Mouse (Mus musculus) heart, adult 18-20 months (tissue): ENCODE data around the gene Art1. TPM values are rescaled to one million over a fixed set of nuclear protein-coding genes. Genes with fewer than 3 reads are reported as not detected.
A peak's percentile ranks its signal among the peaks of the same experiment; 100 is the strongest.

ENCODE experiments used
- DNase-seq, 2 experiments: peaks; one replicate each; pipeline ENCODE4 v3.0.0; 2021 to 2022; ENCODE audit warnings: mixed read lengths in 1 of 2
- long read RNA-seq, 2 experiments: library from polyadenylated mRNA; stranded (forward); transcript quantifications; one replicate each; pipeline ENCODE4 v2.0.0; 2021
- total RNA-seq, 2 experiments: library from RNA; stranded (reverse); gene quantifications; 2 replicates each; pipeline ENCODE4 v1.2.3; 2021

The Art1 gene
- 100 to 1,000 TPM; 268 to 300 TPM for total RNA-seq
- long read RNA-seq, experiment 1, transcript Art1-201 (5 exons, 1,425 nt): major isoform, 173 of 320 reads
- long read RNA-seq, experiment 1, partial matches to known transcripts: 132 of 320 reads
- long read RNA-seq, experiment 1, other reads (novel, unspliced or antisense): 15 of 320 reads
- long read RNA-seq, experiment 2, transcript Art1-201 (5 exons, 1,425 nt): major isoform, 91 of 231 reads
- long read RNA-seq, experiment 2, partial matches to known transcripts: 125 of 231 reads
- long read RNA-seq, experiment 2, other reads (novel, unspliced or antisense): 15 of 231 reads

GRCm38 (mm10) chr7:102101487-102101886, at the start of gene Art1:
Gene Art1, plus strand, starts transcription at chr7:102101743.
- DNase-seq: peak; percentile 71 to 74

GRCm38 (mm10) chr7:102061353-102061752, 40.2 kb upstream of the Art1 start:
- no peak for DNase-seq

GRCm38 (mm10) chr7:102062203-102062602, 39.3 kb upstream of the Art1 start:
- no peak for DNase-seq

GRCm38 (mm10) chr7:102063891-102064290, 37.7 kb upstream of the Art1 start:
- DNase-seq: no peak

GRCm38 (mm10) chr7:102064655-102065045, 36.9 kb upstream of the Art1 start:
- no peak for DNase-seq

DNA sequence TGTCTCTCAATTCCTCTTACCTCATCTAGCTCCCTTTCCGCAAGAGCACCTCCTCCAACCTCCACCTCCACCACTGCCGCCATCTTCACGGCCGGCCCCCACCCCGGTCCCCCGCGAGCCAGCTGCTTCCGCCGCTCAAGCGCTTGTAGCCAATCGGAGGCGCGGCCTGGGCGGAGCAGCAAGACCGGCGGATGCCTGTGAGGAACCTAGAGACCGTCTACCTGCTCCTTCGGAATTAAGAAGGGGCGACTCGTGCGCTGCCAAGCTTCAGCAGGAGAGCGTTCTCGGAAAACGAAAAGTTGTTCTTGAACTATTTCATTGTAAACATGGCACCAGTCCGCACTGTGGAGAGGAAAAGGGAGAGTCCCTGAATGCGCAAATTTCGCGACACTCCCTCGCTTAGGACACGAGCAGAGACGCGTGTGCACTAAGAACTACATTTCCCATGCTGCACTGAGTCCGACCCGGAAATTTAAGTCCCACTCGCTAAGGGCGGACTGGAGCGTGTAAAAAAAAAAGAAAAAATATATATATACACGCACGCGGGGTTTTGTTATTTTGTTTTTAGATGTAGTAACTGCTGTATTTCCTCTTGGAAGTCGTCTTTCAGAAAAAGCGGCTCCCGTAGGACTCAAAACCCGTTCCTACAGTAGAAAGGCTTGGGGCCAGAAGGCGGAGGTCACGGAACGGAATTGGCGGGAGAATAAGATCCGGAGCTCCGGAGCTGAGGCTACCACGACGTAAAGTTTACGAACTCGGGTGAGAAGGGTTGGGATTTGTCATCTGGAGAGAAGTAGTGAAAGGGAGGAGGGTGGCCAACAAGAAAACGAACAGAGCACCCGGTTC, 36.3 kb upstream of the Art1 start, which contains the start of the genes Rnf121, Xndc1 and Xntrpc:
Rnf121 (minus strand) TSS at position 424 of the 846 bp plus-strand sequence.
Xndc1 (plus strand) TSS at position 466 of the 846 bp plus-strand sequence.
Xntrpc (plus strand) TSS at position 668 of the 846 bp plus-strand sequence.
- DNase-seq: peak; percentile 96

DNA sequence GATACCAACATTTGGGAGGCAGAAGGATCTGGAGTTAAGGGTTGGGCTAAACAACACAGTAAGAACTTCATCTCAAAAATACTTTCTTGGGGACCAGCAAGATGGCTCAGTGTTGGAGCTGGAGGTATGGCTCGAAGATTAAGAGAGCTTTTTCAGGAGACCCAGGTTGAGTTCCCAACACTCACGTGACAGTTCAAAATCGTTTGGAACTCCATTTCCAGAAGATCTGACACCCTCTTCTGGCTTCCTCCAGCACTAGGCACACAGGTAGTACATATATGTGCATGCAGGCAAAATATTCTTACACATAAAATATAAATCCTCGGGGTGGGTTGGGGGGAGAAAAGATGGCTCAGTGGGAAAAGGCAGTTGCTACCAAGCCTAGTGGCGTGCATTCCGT, 35.2 kb upstream of the Art1 start:
- no peak for DNase-seq

- DNase-seq: peak in 1 of 2 experiments; percentile 28
These were observed 24.7 kb upstream of the Art1 start for GRCm38 (mm10) chr7:102076714-102077296.

- DNase-seq: peak in 1 of 2 experiments; percentile 50
These were observed 23.0 kb upstream of the Art1 start for GRCm38 (mm10) chr7:102078517-102078916.

GRCm38 (mm10) chr7:102080311-102080710, 21.2 kb upstream of the Art1 start:
- DNase-seq: no peak

GRCm38 (mm10) chr7:102081784-102082183, 19.8 kb upstream of the Art1 start:
- no peak for DNase-seq

DNA sequence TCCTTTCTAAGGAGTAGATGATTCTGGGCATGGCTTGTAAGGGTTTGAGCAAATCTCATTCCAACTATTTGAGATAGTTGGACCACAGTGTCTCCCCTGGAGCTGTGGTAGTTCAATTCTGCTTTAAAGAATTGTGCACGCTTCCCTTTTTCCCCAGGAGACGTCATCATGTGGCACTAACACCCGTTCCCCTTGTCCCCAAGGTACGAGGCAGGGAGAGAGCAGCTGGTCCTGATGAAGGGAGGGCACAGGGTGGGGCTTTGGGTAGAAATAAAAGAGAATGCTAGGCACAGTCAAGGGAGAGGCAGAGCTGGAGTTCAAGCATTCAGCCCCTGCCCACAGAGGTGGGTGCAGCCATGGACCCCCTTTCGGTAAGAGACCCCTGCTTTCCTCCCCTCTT, 18.7 kb upstream of the Art1 start, which contains the start of gene Trpc2:
Trpc2 (plus strand) TSS at position 301 of the 400 bp plus-strand sequence.
- no peak for DNase-seq

DNA sequence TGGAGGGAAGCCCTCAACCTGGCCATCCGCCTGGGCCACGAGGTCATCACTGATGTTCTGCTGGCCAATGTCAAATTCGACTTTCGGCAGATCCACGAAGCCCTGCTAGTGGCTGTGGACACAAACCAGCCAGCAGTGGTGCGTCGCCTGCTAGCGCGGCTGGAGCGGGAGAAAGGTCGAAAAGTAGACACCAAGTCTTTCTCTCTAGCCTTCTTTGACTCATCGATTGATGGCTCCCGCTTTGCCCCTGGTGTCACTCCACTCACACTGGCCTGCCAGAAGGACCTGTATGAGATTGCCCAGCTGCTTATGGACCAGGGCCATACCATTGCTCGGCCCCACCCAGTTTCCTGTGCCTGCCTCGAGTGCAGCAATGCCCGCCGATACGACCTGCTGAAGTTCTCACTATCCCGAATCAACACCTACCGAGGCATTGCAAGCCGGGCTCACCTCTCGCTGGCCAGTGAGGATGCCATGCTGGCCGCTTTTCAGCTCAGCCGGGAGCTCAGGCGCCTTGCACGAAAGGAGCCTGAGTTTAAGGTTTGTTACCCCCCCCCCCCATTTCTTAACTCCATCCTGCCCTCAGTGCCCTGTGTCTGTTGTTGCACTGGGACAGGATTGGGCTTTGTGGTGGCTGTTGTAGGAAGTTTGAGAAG, 17.4 kb upstream of the Art1 start:
- DNase-seq: no peak

GRCm38 (mm10) chr7:102087336-102087735, 14.2 kb upstream of the Art1 start:
- DNase-seq: no peak

DNA sequence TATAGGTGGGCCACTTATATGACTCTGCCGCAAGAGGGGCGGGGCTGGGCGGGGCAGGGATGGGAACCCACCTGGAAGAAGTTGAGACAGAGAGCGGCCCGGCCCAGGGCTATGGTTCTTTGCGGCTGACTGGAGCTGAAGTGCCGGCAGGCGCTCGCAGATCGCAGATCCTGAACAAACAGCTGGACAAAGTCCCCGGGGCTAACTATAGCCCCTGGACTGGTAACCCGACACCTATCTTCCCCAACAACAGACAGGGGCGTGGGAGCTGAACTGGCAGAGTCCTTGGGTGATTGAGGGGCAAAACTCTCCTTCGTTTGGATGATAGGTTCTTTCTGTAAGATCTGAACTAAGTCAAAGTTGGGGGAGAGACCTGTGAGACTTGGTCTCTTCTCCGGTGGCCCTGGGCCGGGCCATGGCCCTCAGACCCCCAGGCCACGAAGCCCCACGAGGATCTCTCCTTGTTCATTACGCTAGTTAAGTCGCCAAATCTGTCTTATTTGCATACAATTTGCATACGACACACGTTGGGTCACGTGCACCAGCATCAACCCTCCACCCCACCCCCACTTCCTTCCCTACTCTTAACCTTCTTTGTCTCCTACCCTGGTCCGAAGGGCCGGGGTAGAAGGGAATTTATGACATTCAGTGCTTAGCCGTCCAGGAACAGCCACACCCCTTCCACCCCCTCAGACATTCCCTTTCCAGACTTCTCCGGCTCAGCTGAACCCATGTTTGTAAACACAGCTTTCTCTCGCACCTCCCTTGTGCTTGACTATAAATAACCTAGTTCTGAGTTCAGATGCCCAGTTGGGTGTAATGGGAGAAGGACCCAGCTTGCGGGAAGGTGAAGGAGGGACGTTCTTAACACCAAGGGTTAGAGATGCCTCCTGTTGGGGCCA, 1.5 kb upstream of the Art1 start:
- peak; percentile 56 to 67 for DNase-seq

DNA sequence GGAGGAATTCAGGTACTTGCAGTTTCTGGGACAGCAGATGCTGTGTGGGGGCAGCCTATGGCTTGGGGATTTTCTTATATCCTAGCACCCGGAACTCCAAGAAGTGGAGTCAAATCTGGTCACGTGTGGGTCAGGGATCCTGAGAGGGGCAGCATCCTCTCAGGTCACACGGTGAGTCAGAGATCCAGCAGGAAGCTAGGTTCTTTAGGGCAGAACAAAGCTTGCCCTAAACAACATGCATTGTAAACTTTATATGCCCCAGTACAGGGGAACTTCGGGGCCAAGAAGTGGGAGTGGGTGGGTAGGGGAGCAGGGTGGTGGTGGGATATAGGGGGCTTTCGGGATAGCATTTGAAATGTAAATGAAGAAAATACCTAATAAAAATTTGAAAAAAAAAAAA, 675 bp upstream of the Art1 start:
- DNase-seq: no peak

DNA sequence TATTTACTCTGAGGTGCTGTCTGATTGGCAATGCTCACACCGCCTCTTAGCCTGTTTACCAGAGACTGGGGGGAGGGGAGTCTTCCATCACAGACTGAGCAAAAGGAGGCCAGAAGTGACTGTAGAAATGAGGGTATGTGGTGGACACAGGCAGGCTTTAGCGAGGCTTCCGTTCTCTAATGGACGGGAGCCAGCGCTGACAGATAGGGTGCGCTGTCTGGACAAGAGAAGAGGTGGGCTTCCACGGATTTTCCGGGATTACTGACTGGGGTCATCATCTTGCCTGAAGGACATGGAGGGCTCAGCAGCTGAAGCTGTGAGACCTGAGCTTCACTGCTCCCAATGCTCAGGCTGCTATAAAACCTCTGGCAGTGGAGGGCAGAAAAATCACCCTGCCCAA, 698 bp downstream of the Art1 start:
- peak in 1 of 2 experiments; percentile 53 for DNase-seq

DNA sequence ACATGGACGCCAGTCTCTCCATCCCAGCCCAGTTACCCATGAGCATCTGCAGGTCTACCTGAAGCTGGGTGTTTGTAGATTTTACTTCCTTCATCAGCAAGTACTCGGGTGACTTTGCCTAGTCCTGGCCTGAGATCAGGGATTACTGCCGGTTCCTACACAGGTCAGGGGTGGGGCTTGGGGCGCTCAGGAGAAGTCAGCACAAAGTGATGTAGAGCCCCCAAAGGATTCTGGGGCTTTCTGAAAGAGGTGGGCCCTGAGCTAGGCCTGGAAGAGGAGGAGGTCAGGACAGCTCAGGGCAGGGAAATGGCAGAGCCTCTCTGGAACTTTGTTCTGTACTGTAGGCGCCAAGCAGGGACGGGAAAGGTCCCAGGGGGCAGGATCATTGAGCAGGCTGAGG, 1.2 kb downstream of the Art1 start:
- peak in 1 of 2 experiments; percentile 31 for DNase-seq

DNA sequence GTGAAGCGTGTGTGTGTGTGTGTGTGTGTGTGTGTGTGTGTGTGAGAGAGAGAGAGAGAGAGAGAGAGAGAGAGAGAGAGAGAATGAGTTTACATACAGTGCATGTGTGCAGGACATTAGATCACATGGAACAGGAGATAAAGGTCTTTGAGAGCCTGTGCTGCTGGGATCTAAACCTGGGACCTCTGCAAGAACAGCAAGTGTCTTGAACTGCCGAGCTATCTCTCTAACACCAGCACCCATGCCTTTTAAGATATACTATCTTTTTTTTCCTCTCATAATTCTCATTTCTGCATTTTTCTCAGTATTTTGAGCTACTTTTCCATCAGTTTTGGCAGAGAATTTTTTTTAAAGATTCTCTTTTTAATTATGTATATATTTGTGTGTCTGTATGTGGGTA, 2.0 kb downstream of the Art1 start:
- DNase-seq: no peak

DNA sequence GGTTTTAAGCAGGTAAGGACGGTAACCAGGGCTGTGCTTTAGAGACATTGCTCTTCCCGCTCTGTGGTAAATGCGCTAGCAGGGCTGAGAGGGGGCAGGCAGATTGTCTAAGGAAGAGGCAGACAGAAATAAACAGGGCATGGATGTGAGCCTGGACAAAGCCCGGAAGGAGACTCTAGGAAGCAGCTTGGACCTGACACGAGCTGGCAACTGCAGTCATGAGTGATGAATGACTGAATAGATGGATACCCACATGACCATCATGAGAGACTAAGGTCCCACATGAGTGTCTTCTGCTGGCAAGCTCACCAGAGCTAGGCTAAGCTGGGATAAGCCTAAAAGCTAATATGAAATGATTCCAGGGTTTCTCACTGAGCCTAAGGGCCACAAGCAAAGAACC, 2.6 kb downstream of the Art1 start:
- peak in 1 of 2 experiments; percentile 34 for DNase-seq

GRCm38 (mm10) chr7:102106700-102107141, 5.2 kb downstream of the Art1 start:
- peak; percentile 45 to 61 for DNase-seq
